Mouse (Mus musculus) hindbrain, embryonic 13.5 days (tissue): ENCODE measurements around the gene Fgd2. TPM values are rescaled to one million over a fixed set of nuclear protein-coding genes. Genes with fewer than 3 reads are reported as not detected.
"Not testable (repeated sequence)": the region's sequence is repeated elsewhere in the genome, so short reads cannot be mapped to it uniquely, and the experiment has no call there.

ENCODE experiments used
- ATAC-seq: fragments of 200-750 bp; cut with Nextera tagmentation; 2 replicates; pipeline ENCODE4 v1.8.0; 2017; ENCODE audit warnings: moderate TSS enrichment; ENCODE audit not compliant: low FRiP score
- H3K27ac ChIP-seq: fragments of 300-500 bp; sonication (generic); 2 replicates; pipeline ENCODE4 v1.5.1; 2015; ENCODE audit warnings: inconsistent platforms, mild to moderate bottlenecking, moderate library complexity
- H3K27me3 ChIP-seq: fragments of 300-500 bp; sonication (generic); 2 replicates; pipeline ENCODE4 v1.6.1; 2015; ENCODE audit warnings: mild to moderate bottlenecking, inconsistent platforms
- H3K36me3 ChIP-seq: fragments of 300-500 bp; sonication (generic); 2 replicates; pipeline ENCODE4 v1.6.1; 2015; ENCODE audit warnings: mild to moderate bottlenecking, inconsistent platforms
- H3K4me1 ChIP-seq: fragments of 300-500 bp; sonication (generic); replicated peaks from 2 replicates; pipeline ENCODE4 v1.6.1; 2015; ENCODE audit warnings: inconsistent platforms
- H3K4me2 ChIP-seq: fragments of 300-500 bp; sonication (generic); 2 replicates; pipeline ENCODE4 v1.6.1; 2015; ENCODE audit warnings: inconsistent platforms, mild to moderate bottlenecking, moderate library complexity
- H3K4me3 ChIP-seq: fragments of 300-500 bp; sonication (generic); 2 replicates; pipeline ENCODE4 v1.5.1; 2015; ENCODE audit warnings: mild to moderate bottlenecking, inconsistent platforms
- H3K9ac ChIP-seq: fragments of 300-500 bp; sonication (generic); 2 replicates; pipeline ENCODE4 v1.6.1; 2015; ENCODE audit warnings: mild to moderate bottlenecking, inconsistent platforms
- H3K9me3 ChIP-seq: fragments of 300-500 bp; sonication (generic); 2 replicates; pipeline ENCODE4 v1.6.1; 2016; ENCODE audit warnings: inconsistent platforms
- whole genome bisulfite sequencing: fragments of 180-500 bp; shearing (Covaris S2); methylation state at CpG from one replicate; pipeline ENCODE4 v1.1.7; 2015; 5-methylcytosine and 5-hydroxymethylcytosine counted together
- polyA plus RNA-seq: library from polyadenylated mRNA; unstranded; fragments of >200 nt; fragmentation: Nextera tagmentation; extraction: Ambion mirVana; gene quantifications from 2 replicates; pipeline ENCODE4 v1.2.1, GENCODE M21; 2015

Gene Fgd2
- polyA plus RNA-seq, 1 experiment from 2014 or later: 3.8 TPM

DNA sequence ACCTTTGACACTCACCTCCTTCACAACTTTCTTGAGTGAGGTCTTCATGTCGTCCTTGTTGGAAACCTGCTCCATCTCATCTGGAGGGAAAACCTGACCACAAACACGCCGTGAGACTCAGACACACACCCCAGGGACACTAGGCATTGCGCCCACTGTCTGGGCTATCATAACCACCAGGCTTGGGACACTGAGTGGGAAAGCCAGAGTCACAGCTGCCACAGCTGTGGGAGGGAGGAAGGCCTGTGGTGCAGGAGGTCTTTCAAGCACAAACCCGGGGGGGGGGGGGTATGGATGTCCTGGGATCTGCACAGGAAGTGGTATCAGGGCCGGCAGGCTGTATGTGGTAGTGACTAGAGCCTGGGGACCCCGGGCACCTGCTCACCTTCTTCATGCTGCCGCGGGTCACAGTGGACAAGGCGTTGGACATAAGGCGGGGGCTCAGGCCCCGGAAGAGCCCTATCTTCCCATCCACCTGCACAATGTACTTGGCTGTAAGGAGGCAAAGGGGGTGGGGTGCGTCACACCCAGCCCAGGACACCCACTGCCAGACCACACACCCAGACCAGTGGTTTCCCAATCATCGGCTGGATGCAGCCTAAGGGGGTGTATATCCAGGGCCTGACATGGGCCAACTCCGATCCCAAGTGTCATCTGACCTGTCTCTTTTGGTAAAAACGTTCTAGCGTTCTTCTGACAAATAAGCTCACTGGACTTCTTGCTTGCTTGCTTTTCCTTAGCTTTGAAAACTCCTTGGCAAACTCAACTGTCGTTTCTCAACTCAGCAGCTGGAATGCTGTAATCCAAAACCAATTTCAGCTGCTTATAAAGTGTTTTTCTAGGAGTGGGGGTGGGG lies 20.1 kb upstream of the Fgd2 start:
- Histone ChIP-seq H3K36me3 (peaks cover 74% of the 10 kb centered on the region), H3K4me1 (peaks cover 57% of the 10 kb centered on the region), H3K27ac (peak overlapping the region; percentile 78; the same call in 1 of the 2 replicates), H3K4me2 (no peak overlapping the region), H3K9me3 (no peaks in the 10 kb centered on the region), H3K27me3 (no peaks in the 10 kb centered on the region), H3K4me3 (no peak overlapping the region), H3K9ac (0 out of 2 replicates have a peak overlapping the region, but pooled peaks have one; percentile 24)
- ATAC-seq: no peak
- 87% methylated on average over 18 of the region's 18 CpGs for WGBS

DNA sequence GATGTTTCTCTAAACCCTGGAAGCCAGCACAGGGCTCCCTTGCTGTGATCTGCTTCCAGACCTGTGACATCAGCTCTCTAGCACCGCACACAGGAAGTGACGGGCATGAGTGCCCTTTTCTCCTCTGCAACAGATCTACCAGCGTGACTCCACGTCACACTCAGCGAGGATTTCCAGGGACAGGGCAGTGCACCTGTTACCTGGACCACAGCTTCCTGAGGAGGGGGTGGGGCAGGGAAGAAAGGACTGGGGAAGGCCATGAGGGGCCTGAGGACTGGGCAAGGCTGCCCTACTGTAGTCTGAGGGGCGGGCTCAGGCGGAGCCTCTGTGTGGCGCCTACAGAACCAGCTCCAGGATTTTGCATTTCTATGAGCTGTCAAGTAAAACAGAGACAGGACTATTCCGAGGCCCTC lies 19.1 kb upstream of the Fgd2 start:
- peaks cover 67% of the 10 kb centered on the region for H3K4me1 ChIP-seq
- no peak overlapping the region for H3K4me3 ChIP-seq
- H3K9ac ChIP-seq: peak overlapping the region; percentile 53; the same call in 1 of the 2 replicates
- peaks cover 65% of the 10 kb centered on the region for H3K36me3 ChIP-seq
- peak; percentile 23; the same call in 1 of the 2 replicates for ATAC-seq
- peak overlapping the region; percentile 8; the same call in 1 of the 2 replicates for H3K4me2 ChIP-seq
- H3K9me3 ChIP-seq: no peaks in the 10 kb centered on the region
- no peaks in the 10 kb centered on the region for H3K27me3 ChIP-seq
- peak overlapping the region; percentile 78 for H3K27ac ChIP-seq
- WGBS: 29% methylated on average over 9 of the region's 9 CpGs

DNA sequence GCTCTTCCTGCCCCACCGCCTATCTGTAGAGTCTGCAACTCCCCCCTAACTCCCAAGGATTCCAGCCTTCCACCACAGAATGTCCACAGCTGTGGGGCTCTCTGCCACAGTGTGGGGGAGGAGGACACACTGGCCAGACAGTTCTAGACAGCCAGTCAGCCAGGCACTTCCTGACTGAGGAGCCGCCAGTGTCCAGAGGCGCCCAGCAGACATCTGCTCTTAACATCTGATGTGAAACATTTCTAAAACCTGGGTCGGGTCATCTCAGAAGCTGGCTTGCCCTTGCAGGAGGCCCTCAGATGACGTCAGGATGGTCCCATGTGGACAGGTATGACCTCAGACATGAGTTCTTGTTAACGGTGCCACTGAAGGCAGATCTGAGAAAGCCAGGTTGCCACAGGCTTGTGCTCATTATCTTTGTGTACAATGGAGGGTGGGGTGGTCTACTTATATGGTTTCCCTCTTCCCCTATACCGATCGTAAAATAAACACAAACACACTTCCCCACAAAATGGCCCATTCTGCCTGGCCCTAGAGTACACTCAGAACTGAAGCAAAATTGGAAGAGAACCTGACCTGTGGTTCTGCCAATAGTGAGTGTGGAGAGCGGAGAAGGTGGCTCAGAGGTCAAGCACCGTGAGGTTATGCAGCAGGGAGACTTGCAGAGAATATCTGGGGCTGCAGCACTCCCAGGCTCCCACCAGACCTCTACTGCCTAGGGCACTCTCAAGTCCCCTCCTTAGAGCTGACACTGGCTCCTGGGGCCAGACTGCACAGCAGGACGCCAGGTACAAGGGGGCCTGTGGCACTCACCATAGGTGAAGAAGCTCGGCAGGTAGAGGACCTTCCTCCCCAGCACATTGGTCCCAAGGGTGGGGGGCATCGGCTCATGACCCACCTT lies 18.5 kb upstream of the Fgd2 start:
- Histone ChIP-seq H3K4me1 (peaks cover 68% of the 10 kb centered on the region), H3K27ac (peak overlapping the region; percentile 78), H3K36me3 (peaks cover 58% of the 10 kb centered on the region), H3K9ac (peak overlapping the region; percentile 53; the same call in 1 of the 2 replicates), H3K9me3 (no peaks in the 10 kb centered on the region), H3K4me3 (no peak overlapping the region), H3K27me3 (no peaks in the 10 kb centered on the region), H3K4me2 (peak overlapping the region; percentile 8; the same call in 1 of the 2 replicates)
- peak; percentile 12; the same call in 1 of the 2 replicates for ATAC-seq
- 50% methylated on average over 13 of the region's 13 CpGs for WGBS

DNA sequence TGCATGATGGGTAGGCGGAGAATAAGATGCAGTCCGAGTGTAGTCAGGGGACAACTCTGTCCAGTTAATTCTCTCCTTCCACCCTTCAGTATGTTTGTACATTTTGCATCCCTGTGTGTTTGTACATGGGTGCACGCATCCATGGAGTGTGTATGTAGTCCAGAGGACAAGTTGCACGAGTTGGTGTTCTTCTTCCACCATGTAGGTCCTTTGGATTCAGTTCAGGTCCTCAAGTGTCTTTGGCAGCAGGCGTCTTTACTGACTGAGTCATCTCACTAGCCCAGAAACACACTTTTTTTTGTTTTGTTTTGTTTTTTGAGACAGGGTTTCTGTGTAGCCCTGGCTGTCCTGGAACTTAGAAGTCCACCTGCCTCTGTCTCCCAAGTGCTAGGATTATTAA lies 17.5 kb upstream of the Fgd2 start:
- WGBS: 93% methylated on average over 5 of the region's 5 CpGs
- Histone ChIP-seq H3K9ac (no peak overlapping the region), H3K36me3 (peaks cover 50% of the 10 kb centered on the region), H3K4me3 (no peak overlapping the region), H3K9me3 (no peaks in the 10 kb centered on the region), H3K27ac (no peak overlapping the region), H3K4me2 (no peak overlapping the region), H3K4me1 (peaks cover 69% of the 10 kb centered on the region), H3K27me3 (no peaks in the 10 kb centered on the region)
- ATAC-seq: no peak

DNA sequence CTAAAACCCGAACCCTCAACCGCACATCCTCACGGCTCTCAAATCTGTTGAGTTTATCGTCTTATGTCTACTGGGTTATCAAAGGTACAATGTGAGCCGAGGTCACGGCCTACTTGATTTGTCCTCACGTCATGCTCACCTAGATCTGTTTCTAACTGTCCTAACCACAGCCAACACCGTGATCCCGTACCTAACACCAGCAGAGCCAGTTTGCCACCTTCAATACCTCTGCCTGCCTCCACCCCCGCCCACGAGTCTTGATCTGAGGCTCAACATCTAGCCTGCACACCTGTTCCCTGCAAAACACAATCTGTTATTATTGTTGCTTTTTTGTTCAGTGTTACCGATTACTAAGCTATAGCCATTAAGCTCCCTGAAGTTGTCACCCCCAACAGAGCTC lies 15.4 kb upstream of the Fgd2 start:
- H3K4me3 ChIP-seq: peak overlapping the region; percentile 87
- no peaks in the 10 kb centered on the region for H3K9me3 ChIP-seq
- peak overlapping the region; percentile 93 for H3K9ac ChIP-seq
- no peaks in the 10 kb centered on the region for H3K27me3 ChIP-seq
- no peak for ATAC-seq
- peaks cover 30% of the 10 kb centered on the region for H3K36me3 ChIP-seq
- peaks cover 56% of the 10 kb centered on the region for H3K4me1 ChIP-seq
- peak overlapping the region; percentile 71 for H3K4me2 ChIP-seq
- 96% methylated on average over 12 of the region's 12 CpGs for WGBS
- H3K27ac ChIP-seq: peak overlapping the region; percentile 95; the same call in 1 of the 2 replicates

DNA sequence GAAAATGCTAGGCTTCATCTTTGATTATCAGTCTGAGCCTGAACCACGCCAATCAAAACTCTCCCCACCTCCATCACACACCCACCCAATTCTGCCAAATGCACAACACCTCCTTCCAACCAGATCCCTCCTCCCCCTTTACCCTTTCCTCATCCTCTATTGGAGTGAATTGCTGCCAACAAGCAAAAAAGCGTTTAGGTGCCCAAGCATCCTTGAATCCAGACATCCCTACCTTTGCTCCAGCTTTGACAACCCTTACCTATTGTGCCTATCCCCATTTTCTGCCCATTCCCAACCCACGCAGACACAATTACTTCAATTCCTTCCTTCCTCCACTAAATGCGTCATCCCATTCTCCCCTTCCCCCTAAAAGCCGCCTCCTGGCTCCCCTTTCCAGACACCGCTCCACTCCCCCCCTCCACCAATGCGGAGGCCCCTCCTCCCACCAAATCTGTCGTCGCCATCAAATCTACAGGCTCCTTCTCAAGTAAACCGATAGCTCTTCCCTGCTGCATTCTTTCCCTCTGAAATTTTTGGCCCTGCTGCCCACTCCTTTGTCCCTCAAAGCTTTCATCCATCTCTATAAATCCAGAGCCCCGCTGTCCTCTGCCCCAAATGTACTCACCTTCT lies 14.1 kb upstream of the Fgd2 start:
- Histone ChIP-seq H3K9me3 (no peaks in the 10 kb centered on the region), H3K27me3 (no peaks in the 10 kb centered on the region), H3K9ac (peak overlapping the region; percentile 93), H3K4me3 (peak overlapping the region; percentile 87), H3K4me1 (peaks cover 45% of the 10 kb centered on the region), H3K36me3 (peaks cover 21% of the 10 kb centered on the region), H3K4me2 (peak overlapping the region; percentile 71), H3K27ac (peak overlapping the region; percentile 95)
- 3% methylated on average over 11 of the region's 11 CpGs for WGBS
- 0 out of 2 replicates have a peak, but pooled peaks have one; percentile 4 for ATAC-seq

DNA sequence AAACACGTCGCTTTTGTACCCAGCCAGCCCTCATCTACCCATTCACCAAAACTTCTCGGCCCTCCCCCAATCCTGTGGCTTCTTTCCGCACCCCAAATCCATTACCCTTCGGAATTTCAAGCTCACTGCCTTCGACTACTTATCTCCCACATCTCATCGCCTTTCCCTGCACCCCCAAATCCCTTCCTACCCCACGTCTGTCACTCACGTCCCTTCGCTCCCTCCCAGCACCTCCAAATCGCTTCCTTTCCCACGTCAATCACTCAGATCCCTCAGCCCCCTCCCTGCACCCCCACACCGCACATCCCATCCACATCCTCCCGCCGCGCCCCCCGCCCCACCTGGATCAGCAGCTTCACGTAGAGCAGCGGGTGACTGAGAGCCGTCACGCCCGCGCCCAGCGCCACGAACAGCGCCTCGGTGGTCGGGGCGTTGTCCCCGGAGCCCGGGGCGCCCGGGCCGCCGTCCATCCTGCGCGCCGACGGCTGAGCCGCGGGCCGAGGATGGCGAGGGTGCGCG lies 13.5 kb upstream of the Fgd2 start:
- Histone ChIP-seq H3K4me2 (peak overlapping the region; percentile 71), H3K4me1 (peaks cover 40% of the 10 kb centered on the region), H3K36me3 (peaks cover 19% of the 10 kb centered on the region), H3K9ac (peak overlapping the region; percentile 93), H3K27ac (peak overlapping the region; percentile 95), H3K4me3 (peak overlapping the region; percentile 87), H3K27me3 (no peaks in the 10 kb centered on the region), H3K9me3 (no peaks in the 10 kb centered on the region)
- WGBS: under 1% methylated on average over 44 of the region's 45 CpGs
- peak; percentile 34 for ATAC-seq

DNA sequence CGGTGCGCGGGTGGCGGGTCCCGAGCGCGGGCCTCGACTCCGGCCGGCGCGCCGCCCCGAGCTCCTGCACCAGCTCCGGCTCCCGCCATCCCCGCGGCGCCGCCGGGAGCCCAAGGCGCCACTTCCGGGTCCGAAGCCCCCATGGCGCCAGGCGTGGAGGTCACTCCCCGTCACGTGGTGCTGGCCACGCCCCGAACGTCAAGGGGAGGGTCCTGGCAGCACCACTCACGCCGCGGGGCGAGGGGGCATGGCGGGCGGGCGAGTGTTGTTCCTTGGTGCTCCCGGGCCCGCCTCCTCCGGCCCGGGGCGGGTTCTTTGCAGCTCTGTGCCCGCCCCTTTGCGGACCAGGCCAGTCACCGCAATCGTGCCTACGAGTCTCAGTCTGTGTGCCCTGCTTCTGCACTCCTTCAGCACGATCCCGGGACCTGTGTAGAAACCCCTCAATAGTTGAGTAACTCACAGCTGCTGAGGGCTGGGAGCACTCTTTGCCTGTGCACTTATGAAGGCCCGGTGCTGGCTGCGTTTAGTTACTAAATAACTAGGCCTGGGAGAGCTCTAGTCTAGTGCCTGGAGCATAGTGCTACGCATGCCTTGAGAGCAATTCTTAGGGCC lies 13.0 kb upstream of the Fgd2 start, which contains the start of gene Mtch1:
Mtch1 (minus strand) TSS at position 290 of the 612 bp plus-strand sequence.
- under 1% methylated on average over 39 of the region's 53 CpGs for WGBS
- H3K9me3 ChIP-seq: no peaks in the 10 kb centered on the region
- H3K4me1 ChIP-seq: peaks cover 35% of the 10 kb centered on the region
- peak; percentile 94 for ATAC-seq
- peak within 1 kb of the TSS; percentile 87 for H3K4me3 ChIP-seq
- peaks cover 15% of the 10 kb centered on the region for H3K36me3 ChIP-seq
- peak within 1 kb of the TSS; percentile 93 for H3K9ac ChIP-seq
- H3K27me3 ChIP-seq: no peaks in the 10 kb centered on the region
- H3K27ac ChIP-seq: peak within 1 kb of the TSS; percentile 95
- peak within 1 kb of the TSS; percentile 71 for H3K4me2 ChIP-seq

DNA sequence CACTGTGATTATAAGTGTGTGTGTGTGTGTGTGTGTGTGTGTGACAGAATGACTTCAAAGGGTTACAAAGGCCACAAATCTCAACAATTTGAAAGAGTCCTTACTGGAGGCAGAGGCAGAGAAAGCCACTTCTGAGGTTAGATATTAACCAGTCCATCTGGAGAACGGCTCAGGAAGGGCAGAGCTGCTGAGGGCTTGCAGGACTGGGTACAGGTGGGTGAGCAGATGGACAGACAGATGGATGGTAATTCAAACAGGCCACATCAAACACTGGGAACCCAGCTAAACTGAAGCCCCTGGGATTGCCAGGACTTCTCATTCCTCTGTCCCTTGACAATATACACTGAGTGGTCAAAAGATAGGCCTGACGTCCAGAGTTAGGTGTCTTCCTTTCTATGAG lies 11.7 kb upstream of the Fgd2 start:
- H3K9me3 ChIP-seq: no peaks in the 10 kb centered on the region
- H3K27me3 ChIP-seq: no peaks in the 10 kb centered on the region
- peaks cover 6% of the 10 kb centered on the region for H3K36me3 ChIP-seq
- no peak for ATAC-seq
- H3K9ac ChIP-seq: peak overlapping the region; percentile 19; the same call in 1 of the 2 replicates
- WGBS: 63% methylated on average over 2 of the region's 2 CpGs
- no peak overlapping the region for H3K27ac ChIP-seq
- no peak overlapping the region for H3K4me3 ChIP-seq
- H3K4me1 ChIP-seq: peaks cover 27% of the 10 kb centered on the region
- no peak overlapping the region for H3K4me2 ChIP-seq

DNA sequence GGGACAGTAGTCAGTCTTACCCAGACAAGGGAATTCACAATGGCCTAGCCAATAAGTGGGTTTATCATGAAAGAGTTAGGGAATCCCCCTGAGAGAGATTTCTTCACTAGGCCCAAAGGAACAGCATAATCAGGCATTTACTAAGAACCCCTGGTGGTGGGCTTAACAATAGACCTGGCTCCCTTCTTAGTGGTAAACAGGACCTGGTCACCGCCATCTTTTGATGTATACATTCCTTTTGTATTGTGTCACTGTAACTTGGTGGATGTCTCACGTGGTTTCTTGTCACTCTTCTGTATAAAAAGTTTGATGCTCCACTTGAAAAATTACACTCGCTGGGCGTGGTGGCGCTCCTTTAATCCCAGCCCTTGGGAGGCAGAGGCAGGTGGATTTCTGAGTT lies 9.7 kb upstream of the Fgd2 start:
- H3K9me3 ChIP-seq, H3K9ac ChIP-seq, H3K27me3 ChIP-seq, H3K4me3 ChIP-seq, H3K36me3 ChIP-seq, H3K27ac ChIP-seq, H3K4me2 ChIP-seq, ATAC-seq: not testable (repeated sequence)
- 65% methylated on average over 5 of the region's 5 CpGs for WGBS
- peaks cover 24% of the 10 kb centered on the region for H3K4me1 ChIP-seq

DNA sequence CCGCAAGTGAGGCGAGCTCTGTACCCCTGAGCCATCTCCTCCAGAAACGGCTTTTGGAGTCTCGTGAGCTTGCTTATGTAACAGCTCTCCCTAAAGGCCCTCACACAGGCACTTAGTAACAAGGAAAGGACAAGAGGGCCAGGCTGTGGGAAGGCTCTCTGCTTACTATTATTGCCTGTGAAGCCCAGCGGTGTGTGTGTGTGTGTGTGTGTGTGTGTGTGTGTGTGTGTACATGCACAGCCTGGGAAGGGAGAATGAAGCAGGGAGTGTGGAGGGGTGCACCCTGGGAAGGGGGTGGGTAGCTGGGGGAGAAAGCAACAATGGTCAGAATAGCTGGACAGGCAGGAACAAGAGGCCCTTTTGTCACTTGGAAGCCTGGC lies 5.3 kb upstream of the Fgd2 start:
- Histone ChIP-seq H3K4me1 (peaks cover 27% of the 10 kb centered on the region), H3K27ac (peak overlapping the region; percentile 99), H3K9me3 (no peaks in the 10 kb centered on the region), H3K9ac (peak overlapping the region; percentile 75), H3K36me3 (no peaks in the 10 kb centered on the region), H3K4me2 (peak overlapping the region; percentile 60), H3K4me3 (no peak overlapping the region), H3K27me3 (no peaks in the 10 kb centered on the region)
- ATAC-seq: peak; percentile 51
- WGBS: 17% methylated on average over 5 of the region's 5 CpGs
